Mouse (Mus musculus): ENCODE data around the gene Sap30bp.

DNA sequence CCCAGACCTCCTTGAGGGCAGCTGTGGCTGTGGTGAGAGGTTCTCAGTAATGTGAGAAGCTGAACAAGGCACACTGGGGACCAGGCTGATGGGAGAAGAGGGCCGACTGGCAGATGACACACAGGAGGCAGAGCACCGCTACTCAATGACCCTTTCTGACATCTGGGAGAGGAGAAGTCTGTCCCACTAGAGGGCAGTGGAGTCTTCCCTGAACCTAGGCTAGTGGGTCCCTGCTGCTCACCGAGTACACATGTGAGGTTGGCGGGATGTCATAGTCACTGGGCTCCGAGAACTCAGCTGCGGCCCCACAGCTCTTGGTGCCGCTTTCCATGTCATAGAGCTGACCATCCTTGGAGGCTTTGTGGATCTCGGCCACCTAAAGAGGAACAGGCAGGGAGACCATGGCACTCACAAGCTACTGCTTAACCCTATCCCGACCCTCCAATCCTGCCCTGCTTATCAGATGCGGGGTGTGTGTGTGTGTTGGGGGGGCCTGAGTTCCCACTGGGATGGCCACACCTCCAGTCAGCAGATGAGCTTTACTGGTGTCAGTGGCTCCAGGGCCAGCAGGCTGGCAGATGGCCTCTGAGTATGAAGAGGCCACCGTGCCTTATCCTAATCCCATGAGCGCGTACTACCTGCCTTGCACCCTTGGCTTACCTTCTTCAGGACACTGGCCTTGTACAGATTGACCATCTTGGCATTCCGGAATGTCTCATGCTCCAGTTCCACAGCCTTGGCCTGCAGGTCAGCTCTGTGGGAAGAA is 38.1 kb upstream of the Sap30bp start:
- TF ChIP-seq POLR2A (IDR thresholded peaks at IDR 0.05; ENCODE audit: insufficient read depth, low read depth, low read length) (no peak), EP300 (IDR thresholded peaks at IDR 0.05; ENCODE audit: insufficient read depth, low read depth, low read length) (no peak)
